In the genomic region with DNA sequence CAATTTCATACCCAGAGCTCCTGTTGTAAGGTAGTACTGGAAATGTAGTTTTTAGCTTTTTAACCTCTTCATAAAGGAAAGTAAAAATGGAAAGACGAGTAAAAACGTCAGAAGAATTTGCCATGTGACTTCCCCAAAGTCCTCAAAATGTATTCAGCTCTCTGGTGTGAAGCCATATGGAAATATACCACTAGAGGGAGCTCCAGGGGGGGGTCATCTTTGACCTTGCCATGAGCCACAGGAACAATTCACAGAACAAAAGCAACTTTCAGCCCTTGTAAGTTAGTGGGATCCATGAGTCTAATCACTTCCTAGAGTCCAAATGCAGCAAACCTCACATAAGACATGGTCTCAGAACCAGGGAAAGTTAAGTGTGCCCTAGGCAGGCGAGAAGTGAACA, we compare ENCODE assay signal across 10 mouse cellular contexts.
DNase-seq lines count a peak whose midpoint lies in the region; ATAC-seq and TF ChIP-seq lines count a peak whose summit lies in the region.
"Had no signal": no experiment of that assay in that cellular context is flagged by ENCODE, and none has a peak within 500 bp of the region (broad histone marks: within the 10 kb centered on the region; RNA-seq: fewer than 3 reads in every experiment).

No protein-coding gene starts in this region.

- dilution Hi-C loops in CH12.LX (cut with MboI; ENCODE audit: extremely low pct_ligation_motif_present, extremely low pct_unique_long_range_greater_than_20kb, low sequenced_read_pairs) = no loop called here

- no peak overlapping the region for H3K27ac ChIP-seq in intestine, postnatal 0 days (ENCODE audit: low read depth, low read length)
- no peak overlapping the region for H3K27ac ChIP-seq in intestine, embryonic 16.5 days (ENCODE audit: low read length)
- no peak overlapping the region for H3K27ac ChIP-seq in CH12.LX (ENCODE audit: insufficient read depth, low read depth)
- H3K27ac ChIP-seq: heart, embryonic 15.5 days; lung, embryonic 15.5 days had no signal

- H3K79me2 ChIP-seq in CH12.LX (replicated peaks; ENCODE audit: control insufficient read depth, extremely low read depth, insufficient read depth, poor library complexity, severe bottlenecking) = no peaks in the 10 kb centered on the region

- H3K4me3 ChIP-seq in intestine, postnatal 0 days (ENCODE audit: low read depth, low read length) = no peak overlapping the region
- no peak overlapping the region for H3K4me3 ChIP-seq in intestine, embryonic 16.5 days (ENCODE audit: low read length)
- no peak overlapping the region for H3K4me3 ChIP-seq in CH12.LX (replicated peaks in 1 of 3; ENCODE audit: low read depth in 2 of 3, low read length in 2 of 3, poor library complexity in 1 of 3)
- H3K4me3 ChIP-seq: heart, embryonic 15.5 days; lung, embryonic 15.5 days had no signal

- H3K27me3 ChIP-seq in intestine, postnatal 0 days (replicated peaks; ENCODE audit: control insufficient read depth, insufficient read depth, low read length) = no peaks in the 10 kb centered on the region
- no peaks in the 10 kb centered on the region for H3K27me3 ChIP-seq in intestine, embryonic 16.5 days (replicated peaks; ENCODE audit: control insufficient read depth, insufficient read depth, low read length)
- no peaks in the 10 kb centered on the region for H3K27me3 ChIP-seq in CH12.LX (replicated peaks)
- H3K27me3 ChIP-seq: heart, embryonic 15.5 days; lung, embryonic 15.5 days had no signal

- no peak overlapping the region for H3K9ac ChIP-seq in intestine, postnatal 0 days (ENCODE audit: low read depth, low read length)
- no peak overlapping the region for H3K9ac ChIP-seq in intestine, embryonic 16.5 days (ENCODE audit: low read depth, low read length)
- H3K9ac ChIP-seq in CH12.LX (ENCODE audit: insufficient read depth, low read depth) = no peak overlapping the region
- H3K9ac ChIP-seq: heart, embryonic 15.5 days; lung, embryonic 15.5 days had no signal

- H3K9me3 ChIP-seq in intestine, postnatal 0 days (ENCODE audit: control insufficient read depth) = no peaks in the 10 kb centered on the region
- H3K9me3 ChIP-seq in intestine, embryonic 16.5 days (ENCODE audit: control insufficient read depth, low read length) = no peaks in the 10 kb centered on the region
- H3K9me3 ChIP-seq in CH12.LX (replicated peaks; ENCODE audit: low read length) = no peaks in the 10 kb centered on the region
- H3K9me3 ChIP-seq: heart, embryonic 15.5 days; lung, embryonic 15.5 days had no signal

- H3K4me1 ChIP-seq in intestine, postnatal 0 days (replicated peaks; ENCODE audit: control insufficient read depth, insufficient read depth, low read length) = no peaks in the 10 kb centered on the region
- H3K4me1 ChIP-seq in intestine, embryonic 16.5 days (ENCODE audit: control insufficient read depth, insufficient read depth, low read length) = no peaks in the 10 kb centered on the region
- H3K4me1 ChIP-seq in CH12.LX (ENCODE audit: control insufficient read depth in 1 of 2, insufficient read depth in 2 of 2) = peaks cover 0 to 22% of the 10 kb centered on the region in 2 experiments; a peak in 2 of 4 replicates
- H3K4me1 ChIP-seq: heart, embryonic 15.5 days; lung, embryonic 15.5 days had no signal

- no peak for TF ChIP-seq EP300 in CH12.LX (IDR thresholded peaks at IDR 0.05; ENCODE audit: low read length)

- in situ Hi-C loops in CH12.LX (cut with MboI; ENCODE audit: low pct_ligation_motif_present, low pct_unique_long_range_greater_than_20kb, low sequenced_read_pairs) = no loop called here

- 60% methylated on average over 3 of the region's 3 CpGs for WGBS in intestine, postnatal 0 days
- WGBS in intestine, embryonic 16.5 days = 58% methylated on average over 3 of the region's 3 CpGs

- intact Hi-C loops in heart, postnatal 14 days (cut with DNase I) = loop anchor here (2.0 kb wide), 1 partner anchor 65 kb away; no protein-coding TSS in a partner anchor

- ATAC-seq in intestine, postnatal 0 days = no peak
- ATAC-seq in intestine, embryonic 16.5 days = no peak

- no peak for TF ChIP-seq POLR2A in CH12.LX (IDR thresholded peaks at IDR 0.05; ENCODE audit: low read depth, low read length)

- peak; percentile 58 for TF ChIP-seq CTCF in intestine, postnatal 0 days (IDR thresholded peaks at IDR 0.05; ENCODE audit: low read depth)
- peak; percentile 75 to 80 for TF ChIP-seq CTCF in CH12.LX (conservative IDR thresholded peaks at IDR 0.05 in 1 of 2, IDR thresholded peaks at IDR 0.05 in 1 of 2; ENCODE audit: low read depth in 2 of 2, low read length in 2 of 2)

- DNase-seq in CH12.LX (ENCODE audit: extremely low read depth) = peak; percentile 71
- peak; percentile 13 to 44 for DNase-seq in adrenal gland, postnatal 36 days
- DNase-seq in heart, postnatal 14 days = peak; percentile 8 to 22
- no peak for DNase-seq in layer of hippocampus, postnatal 36 days
- DNase-seq in spleen, postnatal 4 days (ENCODE audit: low spot score in 2 of 2) = no peak
- DNase-seq in ovary, adult 18-20 months (ENCODE audit: low spot score) = no peak

- TF ChIP-seq RAD21 in CH12.LX (IDR thresholded peaks at IDR 0.05; ENCODE audit: low read depth, low read length) = peak; percentile 48

- H3K36me3 ChIP-seq in intestine, postnatal 0 days (ENCODE audit: control insufficient read depth, insufficient read depth) = no peaks in the 10 kb centered on the region
- H3K36me3 ChIP-seq in intestine, embryonic 16.5 days (ENCODE audit: control insufficient read depth, insufficient read depth, low read length) = no peaks in the 10 kb centered on the region
- H3K36me3 ChIP-seq in CH12.LX (replicated peaks in 1 of 2; ENCODE audit: control insufficient read depth in 1 of 2, insufficient read depth in 1 of 2, low read length in 1 of 2) = no peaks in the 10 kb centered on the region
- H3K36me3 ChIP-seq: heart, embryonic 15.5 days; lung, embryonic 15.5 days had no signal

- H3K4me2 ChIP-seq in intestine, postnatal 0 days (replicated peaks; ENCODE audit: low read depth) = no peak overlapping the region
- H3K4me2 ChIP-seq in intestine, embryonic 16.5 days (ENCODE audit: low read depth, low read length) = no peak overlapping the region
- H3K4me2 ChIP-seq in CH12.LX (ENCODE audit: insufficient read depth, low read depth, poor library complexity, severe bottlenecking) = no peak overlapping the region
- H3K4me2 ChIP-seq: heart, embryonic 15.5 days; lung, embryonic 15.5 days had no signal

TF ChIP-seq in CH12.LX, 34 proteins besides CTCF, POLR2A, EP300 and RAD21:
- TF ChIP-seq ZNF384 (IDR thresholded peaks at IDR 0.05; ENCODE audit: low read depth, low read length) = no peak
- peak; percentile 54 for TF ChIP-seq SMC3 (IDR thresholded peaks at IDR 0.05; ENCODE audit: low read depth, low read length)
- TF ChIP-seq MAX (IDR thresholded peaks at IDR 0.05; ENCODE audit: low read length) = peak; percentile 81
- TF ChIP-seq USF1 (IDR thresholded peaks at IDR 0.05; ENCODE audit: low read depth, low read length) = peak; percentile 46
- peak; percentile 43 for TF ChIP-seq USF2 (conservative IDR thresholded peaks at IDR 0.05; ENCODE audit: low read depth, low read length)
- TF ChIP-seq BHLHE40 (IDR thresholded peaks at IDR 0.05; ENCODE audit: low read depth, low read length) = no peak
- no peak for TF ChIP-seq RCOR1 (conservative IDR thresholded peaks at IDR 0.05; ENCODE audit: low read depth, low read length)
- no peak for TF ChIP-seq JUN (IDR thresholded peaks at IDR 0.05; ENCODE audit: insufficient read depth, low read depth, low read length)
- no peak for TF ChIP-seq IRF4 (IDR thresholded peaks at IDR 0.05; ENCODE audit: low read depth, low read length)
- TF ChIP-seq MYC (IDR thresholded peaks at IDR 0.05; ENCODE audit: low read depth, low read length) = peak; percentile 80; the same call in 1 of the 2 replicates

Comparison
In these comparisons a context has a peak if more than half of its experiments do, and no peak if none do; other contexts are left out.
1. DNase-seq: peak in CH12.LX (single experiment), adrenal gland, postnatal 36 days (2 of 2) and heart, postnatal 14 days (2 of 2); none in layer of hippocampus, postnatal 36 days (0 of 2), spleen, postnatal 4 days (0 of 2) and ovary, adult 18-20 months (single experiment).